Mouse (Mus musculus) olfactory bulb, adult 2 months (tissue): ENCODE results near the gene Gm42372.

Experiments
- CTCF ChIP-seq: fragments of 200-500 bp; IDR thresholded peaks from 2 replicates; pipeline ENCODE4 v1.5.1; 2012; ENCODE audit warnings: low read depth, mild to moderate bottlenecking, low read length, moderate library complexity; ENCODE audit not compliant: insufficient read depth
- POLR2A ChIP-seq: fragments of 200-500 bp; IDR thresholded peaks from 2 replicates; pipeline ENCODE4 v1.6.1; 2012; ENCODE audit warnings: mild to moderate bottlenecking, low read depth, low read length, moderate library complexity; ENCODE audit not compliant: insufficient read depth

DNA sequence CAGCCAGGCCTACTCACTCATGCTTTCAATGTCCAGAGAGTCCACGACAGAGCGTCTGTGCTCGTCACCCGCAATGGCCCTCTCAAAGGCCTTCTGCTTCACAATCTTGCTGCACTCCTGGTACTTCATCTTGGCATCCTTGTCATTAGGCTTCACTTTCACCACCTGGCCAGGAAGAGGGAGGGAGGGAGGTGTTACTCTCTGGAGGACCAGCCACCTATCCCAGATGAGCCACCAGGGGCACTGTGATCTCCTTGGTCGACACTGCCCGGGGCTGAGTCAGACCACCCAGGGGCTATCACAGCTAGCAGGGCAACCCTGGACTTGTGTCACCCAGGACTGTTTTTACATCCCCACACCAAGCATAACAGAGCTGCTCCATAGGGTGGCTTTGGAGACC lies 32.5 kb downstream of the Gm42372 start:
- TF ChIP-seq POLR2A = no peak
- TF ChIP-seq CTCF = no peak
